Mouse (Mus musculus): ENCODE data around the gene Dpf2.

Dpf2 gene

DNA sequence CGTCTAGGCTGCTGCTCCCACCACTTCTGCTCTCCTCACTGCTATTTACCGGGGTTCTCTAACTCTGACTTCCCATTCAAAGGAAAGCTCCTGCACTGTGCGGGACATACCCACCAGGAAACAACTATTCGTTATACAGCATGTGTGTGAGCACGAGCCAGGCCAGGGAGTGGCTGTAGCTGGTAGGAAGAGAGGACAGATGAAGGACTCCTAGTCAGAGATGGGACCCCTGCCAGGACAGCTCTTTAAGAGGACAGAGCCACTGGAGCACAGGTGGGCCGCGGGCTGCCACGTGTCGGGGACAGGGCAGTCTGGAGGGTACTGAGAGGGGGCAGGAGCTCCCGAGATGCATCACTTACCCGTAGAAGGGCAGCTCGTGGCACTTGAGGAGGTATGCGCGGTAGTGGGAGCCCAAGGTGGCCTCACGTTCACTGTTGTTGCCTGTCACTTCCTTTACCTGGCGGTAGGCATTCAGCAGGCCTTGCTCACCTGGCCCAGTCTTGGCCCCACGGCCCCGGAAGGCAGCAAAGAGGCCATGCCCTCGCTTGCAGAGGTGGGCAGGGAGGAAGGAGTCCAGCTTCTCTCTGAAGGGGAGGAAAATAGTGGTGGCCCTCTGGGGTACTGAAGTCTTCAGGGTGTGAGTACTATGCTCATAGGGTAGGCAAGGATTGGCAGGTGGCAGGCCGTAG lies 48.0 kb downstream of the Dpf2 start:
- DNase-seq (ENCODE audit: low spot score in 2 of 2): no peak

GRCm38 (mm10) chr19:5863776-5864175 lies 49.0 kb downstream of the Dpf2 start:
- DNase-seq (ENCODE audit: low spot score in 2 of 2): no peak

- no peak for DNase-seq (ENCODE audit: low spot score in 2 of 2)
These were observed 50.3 kb downstream of the Dpf2 start for GRCm38 (mm10) chr19:5862335-5863085.

GRCm38 (mm10) chr19:5856604-5857003 lies 56.2 kb downstream of the Dpf2 start:
- DNase-seq (ENCODE audit: low spot score in 2 of 2): no peak

GRCm38 (mm10) chr19:5852035-5852722 lies 60.6 kb downstream of the Dpf2 start:
- no peak for DNase-seq (ENCODE audit: low spot score in 2 of 2)

DNA sequence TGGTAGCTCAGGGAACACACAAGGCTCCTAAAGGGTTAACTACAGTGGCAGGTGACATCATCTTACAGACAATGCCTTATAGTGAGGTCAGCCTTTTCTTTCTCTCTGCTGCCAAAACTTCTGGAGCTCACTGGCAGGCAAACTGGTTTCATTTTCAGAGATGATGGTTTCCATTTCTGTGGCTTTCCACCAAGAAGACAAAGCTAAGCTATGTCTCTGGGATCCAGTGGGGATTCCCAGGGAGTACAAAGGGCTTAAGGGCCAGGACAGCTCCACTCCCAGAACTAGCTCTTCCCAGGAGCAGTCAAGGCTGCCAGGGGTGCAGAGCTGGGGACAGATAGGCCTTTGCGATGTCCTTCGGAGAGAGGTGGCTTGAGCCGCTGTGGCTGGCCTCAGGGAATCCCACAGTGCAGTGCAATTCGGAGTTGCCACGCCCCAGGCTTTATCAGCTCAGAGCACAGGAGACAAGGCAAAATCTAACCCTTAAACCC lies 61.3 kb downstream of the Dpf2 start:
- no peak for DNase-seq (ENCODE audit: low spot score in 2 of 2)

DNA sequence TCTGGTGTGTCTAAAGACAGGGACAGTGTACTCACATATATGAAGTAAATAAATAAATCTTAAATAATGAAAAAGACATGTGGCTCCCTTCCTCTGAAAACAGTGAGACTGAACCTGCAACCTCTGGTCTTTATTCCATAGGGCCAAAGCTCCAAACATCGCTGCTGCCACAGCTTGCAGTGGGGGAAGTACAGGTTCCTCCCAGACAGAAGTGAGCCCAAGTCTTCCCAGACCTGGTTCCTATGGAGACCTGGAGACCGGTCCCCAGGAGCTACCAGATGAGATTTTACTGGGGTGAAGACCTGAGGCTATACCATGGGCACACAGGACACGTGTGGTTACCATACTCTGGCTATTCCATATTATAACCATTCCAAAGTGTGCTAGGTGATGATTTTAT lies 62.0 kb downstream of the Dpf2 start:
- DNase-seq (ENCODE audit: low spot score in 2 of 2): no peak

DNA sequence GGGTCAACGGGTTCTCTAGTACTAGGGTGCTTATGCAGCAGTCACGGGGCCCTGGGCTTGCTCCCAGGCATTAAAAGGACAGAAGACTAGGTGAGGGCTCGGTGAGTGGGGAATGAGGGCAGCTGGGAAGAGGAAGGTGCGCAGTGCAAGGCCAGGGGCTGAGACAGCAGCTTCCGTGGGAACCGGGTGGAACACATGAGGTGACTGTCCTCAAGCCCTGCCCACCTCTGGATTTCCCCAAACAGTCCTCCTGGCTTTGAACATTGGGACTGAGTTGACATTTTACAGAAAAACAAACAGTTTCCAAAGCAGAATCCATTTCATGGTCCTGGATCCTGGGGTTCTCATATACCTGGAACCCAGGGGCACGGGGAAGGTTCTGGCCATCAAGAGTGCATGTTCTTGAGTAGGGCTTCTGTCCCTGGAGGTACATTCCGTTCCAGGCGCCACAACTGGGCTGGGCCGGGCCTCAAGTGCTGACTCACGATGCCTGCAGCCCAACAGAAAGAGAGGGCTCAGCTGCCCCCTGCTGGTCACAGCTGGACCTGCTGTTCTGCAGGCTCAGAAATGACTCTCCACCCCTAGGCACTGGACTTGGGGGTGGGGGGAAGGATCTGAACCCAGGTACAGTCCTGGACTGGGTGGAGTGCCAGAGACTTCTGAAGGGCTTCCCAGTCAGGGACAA lies 62.8 kb downstream of the Dpf2 start:
- peak; percentile 90 to 94 for DNase-seq (ENCODE audit: low spot score in 2 of 2)

DNA sequence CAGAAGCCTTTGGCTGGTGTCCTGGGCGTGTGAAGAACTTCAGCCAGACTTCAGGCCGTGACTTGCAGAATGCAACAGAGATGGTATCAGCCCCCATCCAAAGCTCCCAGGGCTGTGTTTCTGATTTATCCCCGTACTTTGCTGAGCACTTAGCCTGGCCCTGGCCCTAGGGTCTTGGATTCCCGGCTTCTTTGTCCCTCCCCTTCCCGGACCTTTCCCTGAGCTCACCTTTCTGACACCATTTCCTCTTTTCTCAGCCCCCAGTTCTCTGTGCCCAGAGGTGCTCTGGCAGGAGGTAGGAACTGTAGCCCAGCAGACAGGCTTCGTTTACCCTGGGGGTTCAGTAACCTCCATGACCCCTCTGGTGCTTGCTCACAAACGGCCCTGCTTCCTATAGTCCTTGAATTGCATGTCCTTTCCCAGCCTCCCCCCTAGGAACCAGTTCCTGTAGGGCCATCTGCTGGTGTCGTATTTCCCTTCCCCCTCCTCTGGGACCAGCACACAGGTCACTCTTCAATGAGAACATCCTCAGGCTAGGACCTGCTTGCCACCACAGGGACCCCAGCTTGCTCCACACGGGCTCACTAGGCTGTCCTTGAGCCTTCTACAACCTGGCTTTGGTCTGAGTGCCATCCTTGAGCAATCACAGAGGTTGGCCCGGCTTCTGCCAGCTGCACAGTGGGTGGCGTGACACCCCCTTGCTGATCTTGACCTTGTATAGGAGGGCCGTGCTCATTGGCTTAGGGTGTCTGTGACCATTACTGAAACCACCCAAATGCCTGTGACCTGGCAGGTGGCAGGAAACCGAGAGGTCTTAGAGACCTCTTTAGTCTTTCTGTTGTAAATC lies 63.8 kb downstream of the Dpf2 start:
- DNase-seq (ENCODE audit: low spot score in 2 of 2): peak in 1 of 2 experiments; percentile 35

DNA sequence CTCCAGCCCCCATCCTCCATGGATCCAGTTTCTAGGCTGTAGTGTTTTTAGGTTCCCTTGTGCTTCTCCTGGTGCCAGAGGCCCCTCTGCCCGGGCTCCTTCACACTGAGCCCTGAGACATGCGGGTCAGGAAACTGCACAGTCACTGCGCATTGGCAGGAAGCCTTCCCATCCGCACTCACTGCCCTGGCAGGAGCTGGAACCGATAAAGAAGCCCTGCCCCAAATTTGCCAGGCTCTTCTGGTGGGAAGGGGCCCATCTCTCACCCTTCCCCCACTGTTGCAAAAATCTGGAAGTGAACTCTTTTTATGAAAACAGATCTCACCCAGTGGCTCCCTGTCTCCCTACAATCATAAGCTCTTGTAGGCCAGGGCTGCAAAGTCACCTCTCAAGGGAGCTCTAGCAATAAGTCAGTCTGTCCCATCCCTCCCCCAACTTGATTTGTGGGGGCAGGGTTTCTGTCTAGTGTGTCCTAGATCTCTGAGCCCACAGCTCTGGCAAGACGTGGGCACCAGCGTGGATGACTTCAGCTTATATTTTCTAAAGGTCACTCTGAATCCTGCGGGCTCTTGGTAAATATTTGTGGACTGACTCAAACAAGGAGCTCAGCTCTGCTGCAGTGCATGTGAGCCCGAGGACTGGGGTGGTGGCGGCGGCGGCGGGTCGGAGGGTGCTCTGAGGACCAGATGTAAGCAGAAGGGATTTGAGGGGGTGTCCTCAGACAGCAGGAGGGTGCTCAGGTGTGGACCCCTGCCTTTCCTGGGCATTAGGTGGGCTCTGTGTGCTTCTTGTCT lies 64.6 kb downstream of the Dpf2 start:
- DNase-seq (ENCODE audit: low spot score in 2 of 2): peak; percentile 75

- DNase-seq (ENCODE audit: low spot score in 2 of 2): no peak
These were observed 65.5 kb downstream of the Dpf2 start for GRCm38 (mm10) chr19:5847306-5847796.

DNA sequence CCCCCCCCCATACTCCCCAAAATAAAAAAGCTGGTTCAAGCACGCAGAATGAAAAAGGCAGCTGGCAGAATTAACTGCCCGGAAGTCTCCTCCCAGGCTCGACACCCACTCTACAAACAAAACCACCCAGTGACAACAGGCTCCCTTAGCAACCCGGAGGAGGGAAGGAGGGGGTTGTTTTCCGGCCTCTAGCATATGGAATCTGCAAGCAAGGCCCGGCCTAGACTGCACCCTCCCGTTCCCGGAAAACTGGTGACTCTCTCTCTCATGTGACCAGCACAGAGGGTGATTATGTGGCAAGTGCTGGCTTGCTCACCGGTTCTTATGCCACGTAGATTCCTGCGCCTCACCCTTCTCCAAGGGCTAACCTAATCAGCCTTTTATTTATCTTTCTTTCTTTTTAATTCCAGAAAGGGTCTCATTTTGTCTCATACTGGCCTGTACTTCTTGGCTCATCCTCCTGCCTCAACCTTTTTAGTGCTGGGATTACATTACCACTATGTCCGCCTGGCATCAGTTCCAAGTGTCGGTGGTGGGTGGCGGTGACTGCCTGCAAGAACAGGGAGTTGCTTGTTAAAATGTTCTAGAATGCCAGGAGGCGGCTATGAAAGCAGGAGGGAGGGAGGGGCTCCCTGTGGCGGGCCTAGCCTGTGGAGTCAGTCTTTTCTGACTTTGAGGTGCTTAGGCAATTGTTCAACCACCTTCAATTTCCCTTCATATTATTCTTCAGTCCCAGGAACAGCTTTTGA lies 66.1 kb downstream of the Dpf2 start:
- peak in 1 of 2 experiments; percentile 45 for DNase-seq (ENCODE audit: low spot score in 2 of 2)

Measured in spleen, postnatal 14 days (tissue).